Mouse (Mus musculus) midbrain, embryonic 13.5 days (tissue): Measurements from ENCODE around the gene Ovca2. TPM values are rescaled to one million over a fixed set of nuclear protein-coding genes. Genes with fewer than 3 reads are reported as not detected.
"Not testable (repeated sequence)": the region's sequence is repeated elsewhere in the genome, so short reads cannot be mapped to it uniquely, and the experiment has no call there.

Experiments used
- ATAC-seq: fragments of 200-750 bp; cut with Nextera tagmentation; 2 replicates; pipeline ENCODE4 v1.8.0; 2017; ENCODE audit warnings: mild to moderate bottlenecking, moderate TSS enrichment, moderate library complexity
- H3K27ac ChIP-seq: fragments of 300-500 bp; sonication (generic); 2 replicates; pipeline ENCODE4 v1.5.1; 2015; ENCODE audit warnings: inconsistent platforms, mild to moderate bottlenecking, moderate library complexity
- H3K27me3 ChIP-seq: fragments of 300-500 bp; sonication (generic); 2 replicates; pipeline ENCODE4 v1.6.1; 2015; ENCODE audit warnings: mild to moderate bottlenecking, inconsistent platforms
- H3K36me3 ChIP-seq: fragments of 300-500 bp; sonication (generic); 2 replicates; pipeline ENCODE4 v1.6.1; 2015; ENCODE audit warnings: mild to moderate bottlenecking, inconsistent platforms
- H3K4me1 ChIP-seq: fragments of 300-500 bp; sonication (generic); replicated peaks from 2 replicates; pipeline ENCODE4 v1.6.1; 2015; ENCODE audit warnings: inconsistent platforms
- H3K4me2 ChIP-seq: fragments of 300-500 bp; sonication (generic); replicated peaks from 2 replicates; pipeline ENCODE4 v1.6.1; 2015; ENCODE audit warnings: moderate library complexity, mild to moderate bottlenecking, inconsistent platforms
- H3K4me3 ChIP-seq: fragments of 300-500 bp; sonication (generic); replicated peaks from 2 replicates; pipeline ENCODE4 v1.5.1; 2015; ENCODE audit warnings: mild to moderate bottlenecking, inconsistent platforms
- H3K9ac ChIP-seq: fragments of 300-500 bp; sonication (generic); replicated peaks from 2 replicates; pipeline ENCODE4 v1.6.1; 2015; ENCODE audit warnings: mild to moderate bottlenecking, inconsistent platforms
- H3K9me3 ChIP-seq: fragments of 300-500 bp; sonication (generic); 2 replicates; pipeline ENCODE4 v1.6.1; 2016; ENCODE audit warnings: mild to moderate bottlenecking, inconsistent platforms
- WGBS: fragments of 180-500 bp; shearing (Covaris S2); methylation state at CpG from one replicate; pipeline ENCODE4 v1.1.7; 2015; 5-methylcytosine and 5-hydroxymethylcytosine counted together
- polyA plus RNA-seq: library from polyadenylated mRNA; unstranded; fragments of >200 nt; fragmentation: Nextera tagmentation; extraction: Ambion mirVana; gene quantifications from 2 replicates; pipeline ENCODE4 v1.2.1, GENCODE M21; 2015

Gene Ovca2
- polyA plus RNA-seq, 1 experiment from 2014 or later, result 19.8 TPM

DNA sequence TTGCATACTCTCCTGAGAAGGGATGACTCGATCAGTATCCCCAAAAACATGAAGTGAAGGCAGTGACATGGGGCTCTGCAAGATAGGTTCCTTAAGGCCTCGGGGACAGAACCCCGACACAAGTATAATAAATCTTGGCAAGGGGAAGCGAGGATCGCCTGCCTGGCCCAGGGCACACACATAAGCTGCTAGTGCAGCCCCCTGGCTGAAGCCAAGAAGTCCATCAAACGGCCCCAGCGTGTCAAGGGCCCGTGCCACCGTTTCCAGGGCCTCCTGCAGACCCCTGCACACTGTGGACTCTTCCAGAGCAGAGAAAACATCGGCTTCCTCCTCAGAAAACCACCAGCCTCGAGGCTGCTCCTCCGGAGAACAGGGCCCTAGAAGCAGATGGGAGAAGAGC is 624 bp downstream of the Ovca2 start:
- peak overlapping the region; percentile 83 for H3K9ac ChIP-seq
- peak overlapping the region; percentile 82 for H3K4me3 ChIP-seq
- WGBS, result 51% methylated on average over 12 of the region's 12 CpGs
- peaks cover 25% of the 10 kb centered on the region for H3K4me1 ChIP-seq
- H3K27ac ChIP-seq, result peak overlapping the region; percentile 81
- peak overlapping the region; percentile 98 for H3K4me2 ChIP-seq
- no peak for ATAC-seq
- no peaks in the 10 kb centered on the region for H3K9me3 ChIP-seq
- H3K36me3 ChIP-seq, result peaks cover 22% of the 10 kb centered on the region
- peaks cover 18% of the 10 kb centered on the region for H3K27me3 ChIP-seq

DNA sequence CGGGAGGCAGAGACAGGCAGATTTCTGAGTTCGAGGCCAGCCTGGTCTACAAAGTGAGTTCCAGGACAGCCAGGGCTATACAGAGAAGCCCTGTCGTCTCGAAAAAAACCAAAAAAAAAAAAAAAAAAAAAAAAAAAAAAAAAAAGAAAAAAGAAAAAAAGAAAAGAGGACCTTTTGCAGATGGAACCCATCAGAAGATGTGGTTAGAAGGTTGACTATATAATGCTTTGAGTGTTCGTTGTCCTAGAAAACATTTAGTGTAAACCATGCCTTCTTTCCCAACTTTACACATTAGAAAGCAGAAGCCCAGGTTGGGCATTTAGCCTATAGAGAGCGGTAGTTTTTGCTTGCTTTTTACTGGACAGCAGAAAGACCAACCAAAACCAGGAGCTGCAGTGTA is 4.1 kb downstream of the Ovca2 start:
- not testable (repeated sequence) for H3K9me3 ChIP-seq, ATAC-seq, H3K27ac ChIP-seq, H3K4me2 ChIP-seq, H3K9ac ChIP-seq, H3K4me3 ChIP-seq
- Histone ChIP-seq H3K27me3 (peaks cover 47% of the 10 kb centered on the region), H3K36me3 (peaks cover 14% of the 10 kb centered on the region), H3K4me1 (peaks cover 57% of the 10 kb centered on the region)
- 74% methylated on average over 6 of the region's 6 CpGs for whole genome bisulfite sequencing

DNA sequence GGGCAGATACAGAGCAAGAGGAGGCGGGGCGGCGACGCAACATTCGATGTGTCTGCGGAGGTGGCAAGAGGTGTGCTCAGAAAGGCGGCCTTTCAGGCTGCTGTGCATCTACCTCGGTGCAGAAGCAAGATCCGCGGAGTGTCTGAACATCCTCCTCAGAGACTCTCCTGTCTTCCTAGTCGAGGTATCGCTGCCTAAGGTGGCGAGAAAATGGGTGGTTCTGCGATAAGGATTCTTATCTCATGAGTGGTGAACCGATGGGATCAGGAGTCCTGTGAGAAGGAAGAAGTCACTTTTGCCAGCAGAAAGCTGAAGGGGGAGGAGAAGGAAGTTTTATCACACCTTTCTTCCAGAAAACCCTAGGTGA is 4.9 kb downstream of the Ovca2 start:
- peak overlapping the region; percentile 66 for H3K9ac ChIP-seq
- peaks cover 57% of the 10 kb centered on the region for H3K4me1 ChIP-seq
- no peaks in the 10 kb centered on the region for H3K9me3 ChIP-seq
- no peak for ATAC-seq
- H3K27ac ChIP-seq, result peak overlapping the region; percentile 78; the same call in 1 of the 2 replicates
- H3K27me3 ChIP-seq, result peaks cover 55% of the 10 kb centered on the region
- 4% methylated on average over 15 of the region's 15 CpGs for WGBS
- peaks cover 14% of the 10 kb centered on the region for H3K36me3 ChIP-seq
- peak overlapping the region; percentile 66 for H3K4me3 ChIP-seq
- H3K4me2 ChIP-seq, result peak overlapping the region; percentile 72

- under 1% methylated on average over 55 of the region's 71 CpGs for WGBS
- ATAC-seq, result peak; percentile 68
- Histone ChIP-seq H3K9ac (peak overlapping the region; percentile 66), H3K27me3 (peaks cover 60% of the 10 kb centered on the region), H3K4me3 (peak overlapping the region; percentile 66), H3K9me3 (no peaks in the 10 kb centered on the region), H3K4me1 (peaks cover 63% of the 10 kb centered on the region), H3K4me2 (peak overlapping the region; percentile 72), H3K27ac (peak overlapping the region; percentile 78), H3K36me3 (peaks cover 14% of the 10 kb centered on the region)
These were observed 5.4 kb downstream of the Ovca2 start for GRCm38 (mm10) chr11:75173095-75173798.

DNA sequence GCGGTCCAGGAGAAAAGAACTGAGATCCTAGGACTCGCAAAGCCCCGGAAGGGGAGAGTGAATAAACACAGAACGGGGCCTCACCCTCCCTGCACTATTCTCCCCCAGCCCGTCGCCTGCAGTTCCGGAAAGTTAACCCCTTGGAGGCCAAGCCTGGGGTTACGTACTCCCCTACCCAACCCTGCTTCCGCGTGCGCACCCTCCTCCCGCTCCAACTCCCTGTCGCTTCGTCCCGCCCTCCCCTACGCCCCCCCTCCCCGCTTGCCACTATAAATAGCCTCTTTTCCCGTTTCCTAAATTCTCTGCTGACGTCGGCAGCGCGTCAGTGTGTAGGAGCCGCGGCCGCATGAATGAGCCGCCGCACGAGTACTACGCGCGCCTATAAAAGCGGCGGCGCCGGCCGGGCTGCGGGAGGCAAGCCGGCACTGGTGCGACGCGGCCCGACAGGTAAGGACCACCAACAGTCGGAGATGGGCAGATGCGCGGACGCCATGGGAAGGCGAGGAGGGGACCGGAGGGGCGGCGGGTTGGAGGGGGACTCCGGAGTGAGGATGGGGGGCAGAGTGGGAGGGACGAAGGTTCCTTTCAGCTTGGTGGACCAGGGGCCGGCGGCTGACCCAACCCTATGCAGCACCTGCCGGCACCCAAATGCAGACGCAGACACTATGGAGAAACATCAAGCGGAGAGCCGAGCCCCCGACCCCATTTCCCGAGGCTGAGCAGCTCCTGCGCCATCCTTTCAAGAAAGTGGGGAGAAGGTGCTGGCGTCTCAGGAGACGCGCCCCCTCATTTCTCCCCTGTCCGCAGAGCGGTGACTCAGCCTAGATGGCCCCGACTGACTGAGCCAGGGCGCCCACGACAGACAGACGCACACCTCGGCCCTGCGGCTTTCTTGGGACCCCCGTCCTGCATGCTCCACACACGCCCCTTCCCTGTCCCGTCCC is 6.2 kb downstream of the Ovca2 start:
- H3K27me3 ChIP-seq, result peaks cover 68% of the 10 kb centered on the region
- H3K27ac ChIP-seq, result no peak overlapping the region
- no peaks in the 10 kb centered on the region for H3K9me3 ChIP-seq
- peaks cover 63% of the 10 kb centered on the region for H3K4me1 ChIP-seq
- H3K9ac ChIP-seq, result peak overlapping the region; percentile 66
- ATAC-seq, result peak; percentile 3; the same call in 1 of the 2 replicates
- peak overlapping the region; percentile 66 for H3K4me3 ChIP-seq
- H3K36me3 ChIP-seq, result peaks cover 11% of the 10 kb centered on the region
- peak overlapping the region; percentile 72 for H3K4me2 ChIP-seq
- WGBS, result under 1% methylated on average over 75 of the region's 75 CpGs

DNA sequence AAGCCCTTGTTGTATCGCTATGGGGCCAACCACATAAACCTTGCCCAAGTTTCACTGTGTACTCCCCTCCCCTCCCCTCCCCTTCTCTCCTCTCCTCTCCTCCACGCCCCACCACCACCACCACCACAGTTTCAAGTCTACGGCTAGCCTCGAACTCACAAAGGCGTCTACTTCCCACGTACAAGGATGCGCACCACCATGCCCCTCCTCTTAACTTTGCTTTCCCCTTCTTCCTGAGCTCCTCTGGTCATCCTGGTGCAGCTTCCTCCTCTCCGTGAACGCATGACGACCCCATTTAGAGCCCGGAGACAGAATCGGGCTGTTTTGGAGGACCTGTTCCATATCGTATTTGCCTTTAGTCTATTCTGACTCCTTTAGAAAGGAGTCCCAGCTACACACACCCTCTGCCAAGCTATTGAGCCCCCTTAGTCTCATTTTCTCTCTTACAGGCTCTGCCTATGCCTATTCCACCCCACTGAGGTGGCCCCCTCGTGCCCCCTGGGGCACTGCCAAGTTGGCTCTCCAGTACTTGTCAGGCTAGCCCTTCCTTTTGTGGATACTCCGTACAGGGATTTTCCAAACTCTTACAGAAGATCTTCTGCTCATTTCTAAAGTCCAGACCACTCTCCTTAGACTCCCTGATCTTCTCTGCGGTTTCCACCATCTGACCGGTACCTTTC is 7.3 kb downstream of the Ovca2 start:
- peak overlapping the region; percentile 75 for H3K4me2 ChIP-seq
- H3K36me3 ChIP-seq, result no peaks in the 10 kb centered on the region
- H3K4me3 ChIP-seq, result peak overlapping the region; percentile 66
- ATAC-seq, result no peak
- peaks cover 74% of the 10 kb centered on the region for H3K27me3 ChIP-seq
- no peak overlapping the region for H3K9ac ChIP-seq
- H3K27ac ChIP-seq, result no peak overlapping the region
- H3K4me1 ChIP-seq, result peaks cover 74% of the 10 kb centered on the region
- H3K9me3 ChIP-seq, result no peaks in the 10 kb centered on the region
- WGBS, result 4% methylated on average over 17 of the region's 17 CpGs

- ATAC-seq, result peak; percentile 57
- under 1% methylated on average over 38 of the region's 38 CpGs for WGBS
- Histone ChIP-seq H3K27me3 (peaks cover 77% of the 10 kb centered on the region), H3K4me3 (peak overlapping the region; percentile 48), H3K9ac (peak overlapping the region; percentile 44; the same call in 1 of the 2 replicates), H3K9me3 (no peaks in the 10 kb centered on the region), H3K27ac (0 out of 2 replicates have a peak overlapping the region, but pooled peaks have one; percentile 51), H3K36me3 (no peaks in the 10 kb centered on the region), H3K4me2 (peak overlapping the region; percentile 75), H3K4me1 (peaks cover 85% of the 10 kb centered on the region)
These were observed 8.4 kb downstream of the Ovca2 start for GRCm38 (mm10) chr11:75170136-75170751.

- 6% methylated on average over 23 of the region's 23 CpGs for WGBS
- peaks cover 85% of the 10 kb centered on the region for H3K4me1 ChIP-seq
- peaks cover 81% of the 10 kb centered on the region for H3K27me3 ChIP-seq
- H3K9me3 ChIP-seq, result no peaks in the 10 kb centered on the region
- H3K36me3 ChIP-seq, result no peaks in the 10 kb centered on the region
- peak within 1 kb of the TSS; percentile 75 for H3K4me2 ChIP-seq
- ATAC-seq, result no peak
- 0 out of 2 replicates have a peak within 1 kb of the TSS, but pooled peaks have one; percentile 51 for H3K27ac ChIP-seq
- H3K4me3 ChIP-seq, result peak within 1 kb of the TSS; percentile 48
- peak within 1 kb of the TSS; percentile 62 for H3K9ac ChIP-seq
These were observed 9.1 kb downstream of the Ovca2 start, which contains the start of gene Hic1 for GRCm38 (mm10) chr11:75169405-75170080. Gene Hic1, minus strand, starts transcription at chr11:75169519.

GRCm38 (mm10) chr11:75168590-75169361 is 9.9 kb downstream of the Ovca2 start:
- Histone ChIP-seq H3K27ac (no peak overlapping the region), H3K27me3 (peaks cover 89% of the 10 kb centered on the region), H3K9ac (peak overlapping the region; percentile 62), H3K4me3 (peak overlapping the region; percentile 48), H3K4me1 (peaks cover 79% of the 10 kb centered on the region), H3K36me3 (no peaks in the 10 kb centered on the region), H3K4me2 (peak overlapping the region; percentile 75), H3K9me3 (no peaks in the 10 kb centered on the region)
- ATAC-seq, result peak; percentile 25; the same call in 1 of the 2 replicates
- WGBS, result under 1% methylated on average over 81 of the region's 83 CpGs
